Mouse (Mus musculus): ENCODE measurements around the gene Dzip1. TPM values are rescaled to one million over a fixed set of nuclear protein-coding genes. Genes with fewer than 3 reads are reported as not detected.

Dzip1 gene
- polyA plus RNA-seq, 1 experiment: 5.9 TPM

GRCm38 (mm10) chr14:118910332-118911222, 14.7 kb downstream of the Dzip1 start:
- 35% methylated on average over 29 of the region's 29 CpGs for WGBS
- no peaks in the 10 kb centered on the region for H3K27me3 ChIP-seq (ENCODE audit: control insufficient read depth, insufficient read depth, low read length)
- peak in 1 of 2 experiments; percentile 35 for DNase-seq (ENCODE audit: low read depth in 1 of 2, low spot score in 2 of 2)
- no peaks in the 10 kb centered on the region for H3K36me3 ChIP-seq (ENCODE audit: control insufficient read depth, insufficient read depth, low read length)
- no peak overlapping the region for H3K27ac ChIP-seq (ENCODE audit: insufficient read depth, low read length)
- TF ChIP-seq CTCF (IDR thresholded peaks at IDR 0.05; ENCODE audit: extremely low read depth, insufficient read depth, insufficient read length, insufficient replicate concordance) (no peak; the same call in 1 of the 2 replicates), POLR2A (IDR thresholded peaks at IDR 0.05; ENCODE audit: low read depth, low read length) (no peak)
- H3K4me1 ChIP-seq (ENCODE audit: control insufficient read depth, insufficient read depth, insufficient read length): no peaks in the 10 kb centered on the region
- peak overlapping the region; percentile 31; the same call in 1 of the 2 replicates for H3K4me3 ChIP-seq (ENCODE audit: extremely low read depth, insufficient read depth, insufficient read length)

GRCm38 (mm10) chr14:118909872-118910271, 15.4 kb downstream of the Dzip1 start:
- H3K27me3 ChIP-seq (ENCODE audit: control insufficient read depth, insufficient read depth, low read length): no peaks in the 10 kb centered on the region
- 84% methylated on average over 8 of the region's 8 CpGs for WGBS
- no peaks in the 10 kb centered on the region for H3K36me3 ChIP-seq (ENCODE audit: control insufficient read depth, insufficient read depth, low read length)
- no peak overlapping the region for H3K4me3 ChIP-seq (ENCODE audit: extremely low read depth, insufficient read depth, insufficient read length)
- H3K27ac ChIP-seq (ENCODE audit: insufficient read depth, low read length): no peak overlapping the region
- H3K4me1 ChIP-seq (ENCODE audit: control insufficient read depth, insufficient read depth, insufficient read length): no peaks in the 10 kb centered on the region
- TF ChIP-seq CTCF (IDR thresholded peaks at IDR 0.05; ENCODE audit: extremely low read depth, insufficient read depth, insufficient read length, insufficient replicate concordance): no peak
- TF ChIP-seq POLR2A (IDR thresholded peaks at IDR 0.05; ENCODE audit: low read depth, low read length): no peak
- no peak for DNase-seq (ENCODE audit: low read depth in 1 of 2, low spot score in 2 of 2)

GRCm38 (mm10) chr14:118907592-118907991, 17.7 kb downstream of the Dzip1 start:
- no peaks in the 10 kb centered on the region for H3K27me3 ChIP-seq (ENCODE audit: control insufficient read depth, insufficient read depth, low read length)
- TF ChIP-seq CTCF (IDR thresholded peaks at IDR 0.05; ENCODE audit: extremely low read depth, insufficient read depth, insufficient read length, insufficient replicate concordance) (no peak), POLR2A (IDR thresholded peaks at IDR 0.05; ENCODE audit: low read depth, low read length) (no peak)
- H3K27ac ChIP-seq (ENCODE audit: insufficient read depth, low read length): no peak overlapping the region
- DNase-seq (ENCODE audit: low read depth in 1 of 2, low spot score in 2 of 2): no peak
- H3K36me3 ChIP-seq (ENCODE audit: control insufficient read depth, insufficient read depth, low read length): no peaks in the 10 kb centered on the region
- WGBS: 82% methylated on average over 8 of the region's 8 CpGs
- no peaks in the 10 kb centered on the region for H3K4me1 ChIP-seq (ENCODE audit: control insufficient read depth, insufficient read depth, insufficient read length)
- H3K4me3 ChIP-seq (ENCODE audit: extremely low read depth, insufficient read depth, insufficient read length): no peak overlapping the region

GRCm38 (mm10) chr14:118903867-118904562, 21.2 kb downstream of the Dzip1 start:
- TF ChIP-seq POLR2A (IDR thresholded peaks at IDR 0.05; ENCODE audit: low read depth, low read length) (no peak), CTCF (IDR thresholded peaks at IDR 0.05; ENCODE audit: extremely low read depth, insufficient read depth, insufficient read length, insufficient replicate concordance) (no peak)
- Histone ChIP-seq H3K4me1 (ENCODE audit: control insufficient read depth, insufficient read depth, insufficient read length) (no peaks in the 10 kb centered on the region), H3K27me3 (ENCODE audit: control insufficient read depth, insufficient read depth, low read length) (no peaks in the 10 kb centered on the region), H3K27ac (ENCODE audit: insufficient read depth, low read length) (no peak overlapping the region), H3K36me3 (ENCODE audit: control insufficient read depth, insufficient read depth, low read length) (no peaks in the 10 kb centered on the region), H3K4me3 (ENCODE audit: extremely low read depth, insufficient read depth, insufficient read length) (no peak overlapping the region)
- 76% methylated on average over 6 of the region's 6 CpGs for WGBS
- no peak for DNase-seq (ENCODE audit: low read depth in 1 of 2, low spot score in 2 of 2)

GRCm38 (mm10) chr14:118903397-118903796, 21.9 kb downstream of the Dzip1 start:
- H3K27me3 ChIP-seq (ENCODE audit: control insufficient read depth, insufficient read depth, low read length): no peaks in the 10 kb centered on the region
- H3K4me1 ChIP-seq (ENCODE audit: control insufficient read depth, insufficient read depth, insufficient read length): no peaks in the 10 kb centered on the region
- H3K27ac ChIP-seq (ENCODE audit: insufficient read depth, low read length): no peak overlapping the region
- DNase-seq (ENCODE audit: low read depth in 1 of 2, low spot score in 2 of 2): no peak
- no peak overlapping the region for H3K4me3 ChIP-seq (ENCODE audit: extremely low read depth, insufficient read depth, insufficient read length)
- no peak for TF ChIP-seq CTCF (IDR thresholded peaks at IDR 0.05; ENCODE audit: extremely low read depth, insufficient read depth, insufficient read length, insufficient replicate concordance)
- no peak for TF ChIP-seq POLR2A (IDR thresholded peaks at IDR 0.05; ENCODE audit: low read depth, low read length)
- 82% methylated on average over 3 of the region's 3 CpGs for WGBS
- H3K36me3 ChIP-seq (ENCODE audit: control insufficient read depth, insufficient read depth, low read length): no peaks in the 10 kb centered on the region

- WGBS: 100% methylated on average over 1 of the region's 1 CpGs
- Histone ChIP-seq H3K27ac (ENCODE audit: insufficient read depth, low read length) (no peak overlapping the region), H3K4me3 (ENCODE audit: extremely low read depth, insufficient read depth, insufficient read length) (no peak overlapping the region), H3K27me3 (ENCODE audit: control insufficient read depth, insufficient read depth, low read length) (no peaks in the 10 kb centered on the region), H3K4me1 (ENCODE audit: control insufficient read depth, insufficient read depth, insufficient read length) (no peaks in the 10 kb centered on the region), H3K36me3 (ENCODE audit: control insufficient read depth, insufficient read depth, low read length) (no peaks in the 10 kb centered on the region)
- no peak for TF ChIP-seq CTCF (IDR thresholded peaks at IDR 0.05; ENCODE audit: extremely low read depth, insufficient read depth, insufficient read length, insufficient replicate concordance)
- no peak for TF ChIP-seq POLR2A (IDR thresholded peaks at IDR 0.05; ENCODE audit: low read depth, low read length)
- DNase-seq (ENCODE audit: low read depth in 1 of 2, low spot score in 2 of 2): no peak
Measured at GRCm38 (mm10) chr14:118900911-118901310, 24.3 kb downstream of the Dzip1 start.
